Mouse (Mus musculus) stomach, embryonic 16.5 days (tissue): ENCODE data around the gene Hsd17b14. TPM values are rescaled to one million over a fixed set of nuclear protein-coding genes. Genes with fewer than 3 reads are reported as not detected.
A peak's percentile ranks its signal among the peaks of the same experiment; 100 is the strongest.

Experiments used
- ATAC-seq: fragments of 200-750 bp; cut with Nextera tagmentation; 2 replicates; pipeline ENCODE4 v1.8.0; 2017; ENCODE audit warnings: moderate number of reproducible peaks, moderate TSS enrichment; ENCODE audit not compliant: insufficient read depth, low FRiP score
- H3K27ac ChIP-seq: fragments of 300-500 bp; sonication (generic); 2 replicates; pipeline ENCODE4 v1.5.1; 2014; ENCODE audit warnings: low read length
- H3K27me3 ChIP-seq: fragments of 300-500 bp; sonication (generic); 2 replicates; pipeline ENCODE4 v1.6.1; 2014; ENCODE audit warnings: low read length, control low read depth, mixed read lengths; ENCODE audit not compliant: control insufficient read depth, insufficient read depth
- H3K36me3 ChIP-seq: fragments of 300-500 bp; sonication (generic); 2 replicates; pipeline ENCODE4 v1.6.1; 2014; ENCODE audit warnings: low read length; ENCODE audit not compliant: control insufficient read depth, insufficient read depth
- H3K4me1 ChIP-seq: fragments of 300-500 bp; sonication (generic); 2 replicates; pipeline ENCODE4 v1.6.1; 2014; ENCODE audit warnings: low read length, control low read depth, mixed read lengths; ENCODE audit not compliant: control insufficient read depth, insufficient read depth
- H3K4me2 ChIP-seq: fragments of 300-500 bp; sonication (generic); 2 replicates; pipeline ENCODE4 v1.6.1; 2014; ENCODE audit warnings: low read depth, low read length, mixed read lengths
- H3K4me3 ChIP-seq: fragments of 300-500 bp; sonication (generic); replicated peaks from 2 replicates; pipeline ENCODE4 v1.5.1; 2014; ENCODE audit warnings: mild to moderate bottlenecking, low read length
- H3K9ac ChIP-seq: fragments of 300-500 bp; sonication (generic); 2 replicates; pipeline ENCODE4 v1.6.1; 2014; ENCODE audit warnings: low read length
- H3K9me3 ChIP-seq: fragments of 300-500 bp; sonication (generic); replicated peaks from 2 replicates; pipeline ENCODE4 v1.6.1; 2016; ENCODE audit warnings: low read length, control low read depth; ENCODE audit not compliant: control insufficient read depth
- WGBS: fragments of 180-500 bp; shearing (Covaris S2); extraction: QIAGEN DNeasy Blood & Tissue Kit; methylation state at CpG from one replicate; pipeline ENCODE4 v1.1.7; 2014; 5-methylcytosine and 5-hydroxymethylcytosine counted together
- polyA plus RNA-seq: library from polyadenylated mRNA; unstranded; fragments of >200 nt; fragmentation: Nextera tagmentation; extraction: Ambion mirVana; gene quantifications from 2 replicates; pipeline ENCODE4 v1.2.1, GENCODE M21; 2015

The Hsd17b14 gene
- polyA plus RNA-seq, 1 experiment from 2014 or later = 2.9 TPM

DNA sequence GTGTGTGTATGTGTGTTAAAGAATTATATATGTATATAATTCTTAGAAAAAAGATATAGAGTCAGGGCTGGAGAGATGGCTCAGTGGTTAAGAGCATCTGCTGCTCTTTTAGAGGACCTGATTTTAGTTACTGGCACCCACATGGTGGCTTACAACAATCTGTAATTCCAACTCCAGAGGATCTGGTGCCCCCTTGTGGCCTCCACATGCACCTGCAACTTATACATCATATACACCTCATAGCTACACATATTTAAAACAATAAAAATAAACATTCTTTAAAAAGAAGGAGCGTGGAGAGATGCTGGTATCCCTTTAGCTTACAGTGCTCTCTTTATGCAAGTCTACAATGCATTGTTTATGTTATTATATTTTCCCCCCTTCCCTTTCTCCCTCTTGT, 10.2 kb upstream of the Hsd17b14 start:
- Histone ChIP-seq H3K27ac (no peak overlapping the region), H3K36me3 (no peaks in the 10 kb centered on the region), H3K4me1 (no peaks in the 10 kb centered on the region), H3K9ac (no peak overlapping the region), H3K4me2 (no peak overlapping the region), H3K4me3 (no peak overlapping the region), H3K27me3 (no peaks in the 10 kb centered on the region), H3K9me3 (no peaks in the 10 kb centered on the region)
- ATAC-seq = no peak
- 83% methylated on average over 1 of the region's 1 CpGs for WGBS

DNA sequence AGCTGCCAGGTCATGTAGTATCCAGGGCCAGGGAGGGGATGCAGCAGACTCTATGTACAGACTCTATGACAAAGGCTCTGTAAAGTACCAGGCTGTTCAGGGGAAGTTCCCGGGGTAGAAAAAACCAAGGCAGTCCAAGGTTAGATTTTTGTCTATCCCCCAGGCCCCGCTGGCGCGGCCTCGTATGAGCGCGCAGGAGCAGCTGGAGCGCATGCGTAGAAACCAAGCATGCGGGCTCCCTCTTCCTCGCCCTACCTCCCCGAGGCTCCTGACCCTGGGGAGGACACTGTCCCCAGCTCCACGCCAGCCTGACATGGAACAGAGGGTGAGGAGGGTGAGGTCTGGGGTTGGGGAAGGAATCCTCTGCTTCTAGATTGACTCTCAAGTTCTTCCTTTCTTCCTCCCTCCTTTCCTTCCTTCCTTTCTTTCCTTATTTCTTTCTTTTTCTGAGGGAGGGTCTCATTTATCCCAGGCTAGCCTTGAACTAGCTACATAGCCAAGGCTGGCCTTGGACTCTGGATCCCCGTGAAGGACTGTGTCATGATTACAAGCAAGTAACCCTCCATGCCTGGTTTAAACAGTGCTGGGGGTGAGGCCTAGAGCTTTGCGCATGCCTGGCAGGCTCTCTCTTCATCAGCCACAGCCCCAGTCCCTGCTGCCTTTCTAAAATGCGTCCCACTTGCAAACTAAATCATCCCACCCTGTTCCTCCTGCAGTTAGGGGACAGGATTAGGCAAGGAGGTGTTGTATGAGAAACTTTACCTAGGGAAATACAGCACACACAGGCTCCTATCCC, 4.9 kb upstream of the Hsd17b14 start:
- no peak overlapping the region for H3K27ac ChIP-seq
- no peak for ATAC-seq
- no peak overlapping the region for H3K4me2 ChIP-seq
- no peak overlapping the region for H3K9ac ChIP-seq
- no peaks in the 10 kb centered on the region for H3K36me3 ChIP-seq
- no peak overlapping the region for H3K4me3 ChIP-seq
- 86% methylated on average over 16 of the region's 16 CpGs for WGBS
- H3K27me3 ChIP-seq = no peaks in the 10 kb centered on the region
- H3K4me1 ChIP-seq = 0 out of 2 replicates have a peak, but pooled peaks cover 3% of the 10 kb centered on the region
- H3K9me3 ChIP-seq = no peaks in the 10 kb centered on the region

DNA sequence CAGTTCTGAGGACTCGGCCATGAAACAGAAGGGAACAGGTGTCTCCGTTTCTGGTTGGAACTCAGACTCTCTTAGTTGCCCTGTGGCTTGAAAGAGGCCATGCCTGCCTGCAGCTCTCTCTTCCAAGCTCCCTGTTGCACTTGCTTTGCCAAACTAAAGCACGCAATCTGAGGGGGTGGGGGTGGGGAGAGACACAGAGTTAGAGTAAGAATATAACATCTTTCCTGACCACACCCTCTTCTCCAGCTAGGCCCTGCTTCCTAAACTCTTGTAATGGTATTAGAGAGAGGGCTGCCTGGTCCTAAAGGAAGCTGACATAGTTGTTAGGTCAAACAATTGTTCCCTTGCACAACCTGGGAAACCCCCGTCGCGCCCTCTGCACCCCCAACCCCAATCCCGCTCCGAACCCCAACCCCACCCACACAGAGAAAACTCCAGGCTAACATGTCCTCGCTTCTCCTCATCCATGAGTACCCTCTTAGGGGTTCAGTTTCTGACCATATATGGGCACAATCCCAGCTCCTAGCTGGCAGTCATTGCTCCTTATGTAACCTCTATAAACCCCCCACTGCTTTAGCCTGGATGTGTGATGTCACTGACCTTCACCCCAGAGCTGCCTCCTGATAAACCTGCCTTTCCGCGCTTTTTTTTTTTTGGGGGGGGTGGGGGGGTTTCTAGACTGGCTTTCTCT, 3.7 kb upstream of the Hsd17b14 start:
- no peak overlapping the region for H3K9ac ChIP-seq
- H3K27me3 ChIP-seq = no peaks in the 10 kb centered on the region
- no peaks in the 10 kb centered on the region for H3K36me3 ChIP-seq
- 0 out of 2 replicates have a peak, but pooled peaks cover 3% of the 10 kb centered on the region for H3K4me1 ChIP-seq
- H3K27ac ChIP-seq = no peak overlapping the region
- ATAC-seq = no peak
- no peaks in the 10 kb centered on the region for H3K9me3 ChIP-seq
- WGBS = 74% methylated on average over 11 of the region's 11 CpGs
- H3K4me2 ChIP-seq = no peak overlapping the region
- H3K4me3 ChIP-seq = no peak overlapping the region

DNA sequence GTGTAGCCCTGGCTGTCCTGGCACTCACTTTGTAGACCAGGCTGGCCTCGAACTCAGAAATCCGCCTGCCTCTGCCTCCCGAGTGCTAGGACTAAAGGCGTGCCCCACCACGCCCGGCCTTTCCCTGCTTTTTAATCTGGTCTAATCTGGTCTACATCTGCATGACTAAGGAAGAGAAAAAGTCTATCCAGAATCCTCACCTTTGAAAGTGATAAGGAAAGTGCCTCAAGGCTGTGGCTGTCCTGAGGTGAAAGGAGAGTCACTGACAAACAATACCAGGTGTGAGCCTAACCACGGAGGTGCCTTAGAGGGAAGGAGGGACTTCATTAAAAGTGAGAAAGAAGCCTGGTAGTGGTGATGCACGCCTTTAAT, 3.2 kb upstream of the Hsd17b14 start:
- no peaks in the 10 kb centered on the region for H3K27me3 ChIP-seq
- H3K9ac ChIP-seq = no peak overlapping the region
- no peaks in the 10 kb centered on the region for H3K36me3 ChIP-seq
- no peaks in the 10 kb centered on the region for H3K9me3 ChIP-seq
- 77% methylated on average over 8 of the region's 8 CpGs for WGBS
- H3K4me1 ChIP-seq = 0 out of 2 replicates have a peak, but pooled peaks cover 3% of the 10 kb centered on the region
- H3K27ac ChIP-seq = no peak overlapping the region
- no peak for ATAC-seq
- no peak overlapping the region for H3K4me2 ChIP-seq
- no peak overlapping the region for H3K4me3 ChIP-seq

DNA sequence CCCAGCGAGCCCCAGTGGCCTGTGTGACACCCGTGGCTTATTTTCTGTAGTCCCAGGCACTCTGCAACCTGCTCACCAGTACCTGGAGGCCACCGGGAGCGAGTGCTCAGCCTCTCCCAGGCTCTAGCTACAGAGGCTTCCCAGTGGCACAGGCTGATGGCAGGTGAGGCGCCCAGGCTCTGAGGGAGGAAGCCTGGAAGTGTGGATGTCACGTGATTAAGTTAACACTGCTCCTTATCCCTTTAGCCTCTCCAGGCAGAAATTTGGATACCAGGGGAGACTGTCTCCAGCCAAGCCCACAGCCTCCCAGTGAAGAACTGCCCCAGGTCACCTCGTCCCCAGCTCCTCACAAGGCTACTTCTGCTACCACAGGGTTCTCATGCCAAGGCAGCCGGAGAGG, 1.2 kb upstream of the Hsd17b14 start:
- Histone ChIP-seq H3K4me3 (no peak overlapping the region), H3K4me2 (no peak overlapping the region), H3K27me3 (no peaks in the 10 kb centered on the region), H3K4me1 (0 out of 2 replicates have a peak, but pooled peaks cover 3% of the 10 kb centered on the region), H3K36me3 (no peaks in the 10 kb centered on the region), H3K9ac (no peak overlapping the region), H3K9me3 (no peaks in the 10 kb centered on the region), H3K27ac (no peak overlapping the region)
- ATAC-seq = no peak
- WGBS = 65% methylated on average over 8 of the region's 8 CpGs

DNA sequence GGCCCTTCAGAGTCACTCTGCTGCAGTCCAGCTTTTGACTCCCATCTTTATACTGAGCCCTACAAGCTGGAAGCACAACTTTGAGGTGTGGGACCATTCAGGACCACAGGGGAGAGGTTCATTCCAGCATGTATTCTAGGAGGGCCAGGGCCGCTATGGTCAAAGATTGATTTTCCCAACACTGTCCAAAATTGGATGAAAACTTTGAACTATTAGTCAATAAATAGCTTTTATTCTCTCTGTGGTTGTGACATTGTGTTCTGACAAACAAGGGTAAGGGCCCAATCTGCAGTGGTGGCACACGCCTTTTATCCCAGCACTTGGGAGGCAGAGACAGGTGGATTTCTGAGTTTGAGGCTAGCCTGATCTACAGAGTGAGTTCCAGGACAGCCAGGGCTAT, 703 bp upstream of the Hsd17b14 start:
- 0 out of 2 replicates have a peak, but pooled peaks cover 3% of the 10 kb centered on the region for H3K4me1 ChIP-seq
- no peak overlapping the region for H3K27ac ChIP-seq
- no peaks in the 10 kb centered on the region for H3K36me3 ChIP-seq
- H3K9ac ChIP-seq = no peak overlapping the region
- H3K4me3 ChIP-seq = no peak overlapping the region
- ATAC-seq = no peak
- H3K27me3 ChIP-seq = no peaks in the 10 kb centered on the region
- WGBS = 86% methylated on average over 2 of the region's 2 CpGs
- H3K4me2 ChIP-seq = no peak overlapping the region
- H3K9me3 ChIP-seq = no peaks in the 10 kb centered on the region

DNA sequence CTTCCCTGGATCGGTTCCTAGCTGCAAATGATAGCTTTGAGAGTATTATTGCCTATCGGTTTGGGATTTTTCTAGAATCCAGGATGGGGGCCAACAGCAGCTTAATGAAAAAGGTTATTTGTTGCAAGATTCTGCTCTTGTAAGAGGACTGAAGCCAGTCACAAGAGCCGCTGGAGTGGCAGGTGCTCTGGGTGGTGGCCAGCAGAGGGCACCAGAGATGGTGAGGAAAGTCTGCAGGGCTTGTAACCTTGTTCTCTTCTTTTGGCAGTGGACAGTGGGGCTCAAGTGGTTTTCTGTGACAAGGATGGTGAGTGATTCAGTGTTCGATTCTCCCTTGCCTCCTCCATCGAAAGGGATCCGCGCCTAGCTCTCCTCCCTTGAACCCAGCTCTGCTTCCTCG, 1.1 kb downstream of the Hsd17b14 start:
- H3K4me2 ChIP-seq = no peak overlapping the region
- ATAC-seq = no peak
- no peaks in the 10 kb centered on the region for H3K9me3 ChIP-seq
- WGBS = 21% methylated on average over 8 of the region's 8 CpGs
- no peak overlapping the region for H3K4me3 ChIP-seq
- no peak overlapping the region for H3K27ac ChIP-seq
- H3K27me3 ChIP-seq = no peaks in the 10 kb centered on the region
- 0 out of 2 replicates have a peak, but pooled peaks cover 5% of the 10 kb centered on the region for H3K4me1 ChIP-seq
- H3K36me3 ChIP-seq = no peaks in the 10 kb centered on the region
- H3K9ac ChIP-seq = 0 out of 2 replicates have a peak overlapping the region, but pooled peaks have one; percentile 11

DNA sequence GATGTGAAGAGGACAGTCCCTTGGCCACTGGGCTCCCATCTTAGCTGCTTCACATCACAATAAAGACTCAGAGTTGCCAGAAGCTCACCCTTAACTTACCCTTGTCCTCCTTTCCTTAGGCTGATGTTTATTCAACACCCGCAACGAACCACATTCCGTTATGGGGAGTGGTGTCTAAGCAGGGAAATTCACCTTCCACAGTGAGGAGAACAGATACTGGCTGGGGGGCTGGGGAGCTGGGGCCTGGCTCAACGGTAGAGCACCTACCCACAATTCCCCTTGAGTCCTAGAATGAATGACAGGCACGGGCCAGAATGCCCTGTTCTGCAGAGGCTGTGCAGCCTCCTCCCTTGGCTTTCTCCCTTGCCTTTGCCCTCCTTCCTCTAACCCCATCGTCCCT, 4.2 kb downstream of the Hsd17b14 start:
- ATAC-seq = peak; percentile 78; the same call in 1 of the 2 replicates
- Histone ChIP-seq H3K36me3 (no peaks in the 10 kb centered on the region), H3K27me3 (no peaks in the 10 kb centered on the region), H3K4me2 (no peak overlapping the region), H3K9ac (no peak overlapping the region; the same call in 1 of the 2 replicates), H3K9me3 (no peaks in the 10 kb centered on the region), H3K4me1 (0 out of 2 replicates have a peak, but pooled peaks cover 5% of the 10 kb centered on the region), H3K27ac (peak overlapping the region; percentile 64; the same call in 1 of the 2 replicates), H3K4me3 (no peak overlapping the region)
- 19% methylated on average over 6 of the region's 6 CpGs for WGBS

DNA sequence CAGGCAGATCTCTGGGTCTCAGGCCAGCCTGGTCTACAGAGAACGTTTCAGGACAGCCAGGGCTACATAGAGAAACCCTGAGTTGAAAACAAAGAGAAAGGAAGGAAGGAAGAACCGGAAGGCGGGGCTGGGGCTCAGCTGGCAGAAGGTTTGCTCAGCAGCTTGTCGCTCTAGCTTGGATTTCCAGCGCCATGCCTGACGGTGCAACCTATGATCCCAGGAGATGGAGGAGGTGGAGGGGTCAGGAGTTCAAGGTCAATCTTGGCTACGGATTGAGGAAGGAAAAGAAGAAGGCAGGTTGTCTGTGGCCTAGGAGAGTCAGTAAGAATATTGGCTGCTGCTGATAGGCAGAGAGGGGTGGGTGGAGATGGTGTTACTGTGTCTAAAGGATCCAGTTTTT, 5.5 kb downstream of the Hsd17b14 start:
- Histone ChIP-seq H3K4me1 (0 out of 2 replicates have a peak, but pooled peaks cover 5% of the 10 kb centered on the region), H3K9ac (no peak overlapping the region), H3K27ac (no peak overlapping the region), H3K4me3 (no peak overlapping the region), H3K9me3 (no peaks in the 10 kb centered on the region), H3K4me2 (no peak overlapping the region), H3K36me3 (no peaks in the 10 kb centered on the region), H3K27me3 (no peaks in the 10 kb centered on the region)
- WGBS = 71% methylated on average over 7 of the region's 7 CpGs
- no peak for ATAC-seq
